Mouse (Mus musculus) left cerebral cortex, postnatal 4 days (tissue): Measurements from ENCODE around the gene Dbnl. TPM values are rescaled to one million over a fixed set of nuclear protein-coding genes. Genes with fewer than 3 reads are reported as not detected.
"Not testable (repeated sequence)": the region's sequence is repeated elsewhere in the genome, so short reads cannot be mapped to it uniquely, and the experiment has no call there.

Experiments
- DNase-seq: peaks from one replicate; pipeline ENCODE4 v3.0.0-alpha.2; 2022
- intact Hi-C: fragments of 180-260 bp; cut with DNase I; formaldehyde crosslinking; loops from one replicate; pipeline ENCODE4 v1.15.1; 2025
- total RNA-seq, 2 experiments: library from RNA; stranded (reverse); gene quantifications; 2 replicates each; pipeline ENCODE4 v1.2.3; 2021

Gene Dbnl
- total RNA-seq, 2 experiments from 2014 or later, result 89.8 to 92.4 TPM

GRCm38 (mm10) chr11:5795290-5795689 is 7.0 kb downstream of the Dbnl start:
- DNase-seq, result no peak
- intact Hi-C loops, result no loop called here

- peak; percentile 48 for DNase-seq
- intact Hi-C loops, result no loop called here
Observed at GRCm38 (mm10) chr11:5795706-5796105, 7.4 kb downstream of the Dbnl start.

- intact Hi-C loops, result no loop called here
Observed at GRCm38 (mm10) chr11:5796939-5797338, 8.7 kb downstream of the Dbnl start.

GRCm38 (mm10) chr11:5797371-5797770 is 9.1 kb downstream of the Dbnl start:
- DNase-seq, result no peak
- intact Hi-C loops, result no loop called here

More at GRCm38 (mm10) chr11:5796939-5797338, 8.7 kb downstream of the Dbnl start:
- DNase-seq, result no peak

GRCm38 (mm10) chr11:5797928-5798327 is 9.6 kb downstream of the Dbnl start:
- intact Hi-C loops, result no loop called here
- no peak for DNase-seq

- DNase-seq, result no peak
- intact Hi-C loops, result no loop called here
Observed at GRCm38 (mm10) chr11:5799621-5800490, 11.6 kb downstream of the Dbnl start.

GRCm38 (mm10) chr11:5801511-5801910 is 13.2 kb downstream of the Dbnl start:
- intact Hi-C loops, result no loop called here
- DNase-seq, result no peak

- intact Hi-C loops, result no loop called here
- no peak for DNase-seq
Observed at GRCm38 (mm10) chr11:5802005-5802404, 13.7 kb downstream of the Dbnl start.

- intact Hi-C loops, result no loop called here
- no peak for DNase-seq
Observed at GRCm38 (mm10) chr11:5802457-5803217, 14.3 kb downstream of the Dbnl start.

GRCm38 (mm10) chr11:5803551-5803981 is 15.3 kb downstream of the Dbnl start, which contains the start of gene Pgam2:
Pgam2 (minus strand) TSS chr11:5803733.
- intact Hi-C loops, result no loop called here
- DNase-seq, result no peak

GRCm38 (mm10) chr11:5804174-5804573 is 15.9 kb downstream of the Dbnl start:
- intact Hi-C loops, result no loop called here
- no peak for DNase-seq

- intact Hi-C loops, result no loop called here
- no peak for DNase-seq
Observed at GRCm38 (mm10) chr11:5805711-5806110, 17.4 kb downstream of the Dbnl start.

GRCm38 (mm10) chr11:5807956-5808355 is 19.7 kb downstream of the Dbnl start:
- no peak for DNase-seq
- intact Hi-C loops, result no loop called here

GRCm38 (mm10) chr11:5809487-5809886 is 21.2 kb downstream of the Dbnl start:
- DNase-seq, intact Hi-C loops: not testable (repeated sequence)

GRCm38 (mm10) chr11:5813381-5813780 is 25.1 kb downstream of the Dbnl start:
- DNase-seq, result no peak
- intact Hi-C loops, result no loop called here

GRCm38 (mm10) chr11:5819223-5819622 is 30.9 kb downstream of the Dbnl start:
- intact Hi-C loops, result no loop called here
- DNase-seq, result no peak

- intact Hi-C loops, result no loop called here
- DNase-seq, result no peak
Observed at GRCm38 (mm10) chr11:5825432-5825831, 37.1 kb downstream of the Dbnl start.

- intact Hi-C loops, result no loop called here
- DNase-seq, result no peak
Observed at GRCm38 (mm10) chr11:5827931-5828330, 39.6 kb downstream of the Dbnl start.

- intact Hi-C loops, result no loop called here
- no peak for DNase-seq
Observed at GRCm38 (mm10) chr11:5828509-5829191, 40.4 kb downstream of the Dbnl start.

- intact Hi-C loops, result no loop called here
- no peak for DNase-seq
Observed at GRCm38 (mm10) chr11:5829327-5829726, 41.0 kb downstream of the Dbnl start.

GRCm38 (mm10) chr11:5834506-5834905 is 46.2 kb downstream of the Dbnl start:
- DNase-seq, result no peak
- intact Hi-C loops, result no loop called here
